Mouse (Mus musculus) heart, embryonic 15.5 days (tissue): ENCODE results near the gene Rpgrip1l. TPM values are rescaled to one million over a fixed set of nuclear protein-coding genes. Genes with fewer than 3 reads are reported as not detected.

Source experiments
- polyA plus RNA-seq: library from polyadenylated mRNA; unstranded; fragments of >200 nt; fragmentation: Nextera tagmentation; extraction: Ambion mirVana; gene quantifications from 2 replicates; pipeline ENCODE4 v1.2.1, GENCODE M21; 2015

Rpgrip1l gene
- polyA plus RNA-seq, 1 experiment from 2014 or later: 6.8 TPM

Other genes with a start within 250 kb of the Rpgrip1l start
- gene Rbl2, start 243.2 kb downstream of the Rpgrip1l start, polyA plus RNA-seq: 17.0 and 18.8 TPM in 2 replicates
- 45.2 and 47.5 TPM in 2 replicates for gene Aktip, start 113.3 kb downstream of the Rpgrip1l start, polyA plus RNA-seq
- 56.1 and 72.7 TPM in 2 replicates for gene Fto, start 263 bp upstream of the Rpgrip1l start, polyA plus RNA-seq